Mouse (Mus musculus) adrenal gland (tissue): ENCODE data around the gene Dclre1a.

ENCODE experiments used
- intact Hi-C: fragments of 180-260 bp; cut with DNase I; formaldehyde crosslinking; loops from one replicate; pipeline ENCODE4 v1.15.1; 2025

The Dclre1a gene

GRCm38 (mm10) chr19:56485376-56486271 lies 62.4 kb downstream of the Dclre1a start:
- intact Hi-C loops = no loop called here

GRCm38 (mm10) chr19:56484630-56485375 lies 63.2 kb downstream of the Dclre1a start:
- intact Hi-C loops = no loop called here
